Comparison of ENCODE assay signal across 19 mouse cellular contexts in genomic region chr2:53106472-53106871, GRCm38 (mm10).
DNase-seq lines count a peak whose midpoint lies in the region; ATAC-seq and TF ChIP-seq lines count a peak whose summit lies in the region.
"Had no signal": no experiment of that assay in that cellular context is flagged by ENCODE, and none has a peak within 500 bp of the region (broad histone marks: within the 10 kb centered on the region; RNA-seq: fewer than 3 reads in every experiment).

No protein-coding gene starts in this region.

- no peak overlapping the region for H3K9ac ChIP-seq in forebrain, embryonic 15.5 days (replicated peaks)
- H3K9ac ChIP-seq in hindbrain, embryonic 16.5 days (ENCODE audit: low read depth, low read length): no peak overlapping the region
- no peak overlapping the region for H3K9ac ChIP-seq in hindbrain, embryonic 14.5 days
- no peak overlapping the region for H3K9ac ChIP-seq in lung, embryonic 16.5 days (ENCODE audit: low read length)
- no peak overlapping the region for H3K9ac ChIP-seq in forebrain, postnatal 0 days

- H3K27ac ChIP-seq in forebrain, embryonic 15.5 days (replicated peaks): peak overlapping the region; percentile 55
- H3K27ac ChIP-seq in forebrain, embryonic 10.5 days: no peak overlapping the region
- H3K27ac ChIP-seq in hindbrain, embryonic 16.5 days (ENCODE audit: low read depth, low read length): no peak overlapping the region
- no peak overlapping the region for H3K27ac ChIP-seq in hindbrain, embryonic 14.5 days
- H3K27ac ChIP-seq in lung, embryonic 16.5 days (ENCODE audit: low read length): no peak overlapping the region
- H3K27ac ChIP-seq in forebrain, postnatal 0 days (ENCODE audit: low read depth, low read length): 0 out of 2 replicates have a peak overlapping the region, but pooled peaks have one; percentile 36
- H3K27ac ChIP-seq: embryonic facial prominence, embryonic 10.5 days; heart, embryonic 10.5 days had no signal

- peaks cover 40% of the 10 kb centered on the region for H3K36me3 ChIP-seq in forebrain, embryonic 15.5 days
- peaks cover 96% of the 10 kb centered on the region for H3K36me3 ChIP-seq in forebrain, embryonic 10.5 days (replicated peaks)
- peaks cover 12% of the 10 kb centered on the region for H3K36me3 ChIP-seq in hindbrain, embryonic 16.5 days (ENCODE audit: control insufficient read depth, insufficient read depth, low read length)
- peaks cover 89% of the 10 kb centered on the region for H3K36me3 ChIP-seq in hindbrain, embryonic 14.5 days (replicated peaks; ENCODE audit: control insufficient read depth, insufficient read depth)
- H3K36me3 ChIP-seq in lung, embryonic 16.5 days (ENCODE audit: control insufficient read depth, insufficient read depth, low read length): no peaks in the 10 kb centered on the region
- H3K36me3 ChIP-seq in forebrain, postnatal 0 days (ENCODE audit: insufficient read depth): peaks cover 53% of the 10 kb centered on the region

- no peak overlapping the region for H3K4me2 ChIP-seq in forebrain, embryonic 15.5 days (replicated peaks)
- no peak overlapping the region for H3K4me2 ChIP-seq in hindbrain, embryonic 16.5 days (ENCODE audit: low read length)
- no peak overlapping the region for H3K4me2 ChIP-seq in hindbrain, embryonic 14.5 days (replicated peaks)
- H3K4me2 ChIP-seq in lung, embryonic 16.5 days (ENCODE audit: low read depth, low read length): no peak overlapping the region
- H3K4me2 ChIP-seq in forebrain, postnatal 0 days (ENCODE audit: low read depth): no peak overlapping the region

- no peaks in the 10 kb centered on the region for H3K4me1 ChIP-seq in forebrain, embryonic 15.5 days
- no peaks in the 10 kb centered on the region for H3K4me1 ChIP-seq in forebrain, embryonic 10.5 days
- no peaks in the 10 kb centered on the region for H3K4me1 ChIP-seq in hindbrain, embryonic 16.5 days (ENCODE audit: control insufficient read depth, insufficient read depth, low read depth, low read length)
- H3K4me1 ChIP-seq in hindbrain, embryonic 14.5 days (replicated peaks; ENCODE audit: control insufficient read depth, insufficient read depth, low read length): no peaks in the 10 kb centered on the region
- no peaks in the 10 kb centered on the region for H3K4me1 ChIP-seq in lung, embryonic 16.5 days (replicated peaks; ENCODE audit: control insufficient read depth, insufficient read depth, low read length)
- H3K4me1 ChIP-seq in forebrain, postnatal 0 days (ENCODE audit: insufficient read depth): no peaks in the 10 kb centered on the region
- H3K4me1 ChIP-seq: embryonic facial prominence, embryonic 10.5 days; heart, embryonic 10.5 days had no signal

- H3K4me3 ChIP-seq in forebrain, embryonic 15.5 days: no peak overlapping the region
- no peak overlapping the region for H3K4me3 ChIP-seq in forebrain, embryonic 10.5 days
- no peak overlapping the region for H3K4me3 ChIP-seq in hindbrain, embryonic 16.5 days (ENCODE audit: low read length)
- no peak overlapping the region for H3K4me3 ChIP-seq in hindbrain, embryonic 14.5 days (replicated peaks; ENCODE audit: low read length)
- no peak overlapping the region for H3K4me3 ChIP-seq in lung, embryonic 16.5 days (ENCODE audit: low read length)
- H3K4me3 ChIP-seq in forebrain, postnatal 0 days (ENCODE audit: low read depth, low read length): no peak overlapping the region
- H3K4me3 ChIP-seq: embryonic facial prominence, embryonic 10.5 days; heart, embryonic 10.5 days had no signal

- H3K9me3 ChIP-seq in forebrain, embryonic 15.5 days: no peaks in the 10 kb centered on the region
- no peaks in the 10 kb centered on the region for H3K9me3 ChIP-seq in forebrain, embryonic 10.5 days
- no peaks in the 10 kb centered on the region for H3K9me3 ChIP-seq in hindbrain, embryonic 16.5 days (ENCODE audit: control insufficient read depth, low read length)
- no peaks in the 10 kb centered on the region for H3K9me3 ChIP-seq in hindbrain, embryonic 14.5 days (ENCODE audit: control insufficient read depth, low read length)
- no peaks in the 10 kb centered on the region for H3K9me3 ChIP-seq in lung, embryonic 16.5 days (ENCODE audit: control insufficient read depth, low read length)
- no peaks in the 10 kb centered on the region for H3K9me3 ChIP-seq in forebrain, postnatal 0 days (ENCODE audit: low read length)
- H3K9me3 ChIP-seq: embryonic facial prominence, embryonic 10.5 days; heart, embryonic 10.5 days had no signal

- no peak for DNase-seq in forebrain, embryonic 10.5 days (ENCODE audit: extremely low spot score, low spot score)
- no peak for DNase-seq in hindbrain, embryonic 14.5 days (ENCODE audit: low spot score)
- no peak for DNase-seq in lung, postnatal 14 days
- no peak for DNase-seq in forebrain, postnatal 0 days
- DNase-seq: adrenal gland, adult 2 months; adrenal gland, postnatal 25 days; cerebellum, adult 18-20 months; cerebellum, postnatal 10 days; gastrocnemius, postnatal 14 days; heart, postnatal 10 days; heart, postnatal 4 days; kidney, adult 18-20 months had no signal

- no peak for TF ChIP-seq CTCF in forebrain, postnatal 0 days (IDR thresholded peaks at IDR 0.05; ENCODE audit: low read depth)

- H3K27me3 ChIP-seq in forebrain, embryonic 15.5 days: no peaks in the 10 kb centered on the region
- H3K27me3 ChIP-seq in forebrain, embryonic 10.5 days (ENCODE audit: poor library complexity, severe bottlenecking): no peaks in the 10 kb centered on the region
- H3K27me3 ChIP-seq in hindbrain, embryonic 16.5 days (replicated peaks; ENCODE audit: control insufficient read depth, insufficient read depth, low read length): no peaks in the 10 kb centered on the region
- no peaks in the 10 kb centered on the region for H3K27me3 ChIP-seq in hindbrain, embryonic 14.5 days (ENCODE audit: control insufficient read depth, insufficient read depth, low read length)
- H3K27me3 ChIP-seq in lung, embryonic 16.5 days (ENCODE audit: control insufficient read depth, insufficient read depth, low read depth, low read length): no peaks in the 10 kb centered on the region
- H3K27me3 ChIP-seq in forebrain, postnatal 0 days (ENCODE audit: insufficient read depth, low read length): no peaks in the 10 kb centered on the region
- H3K27me3 ChIP-seq: CH12.LX had no signal

- ATAC-seq in forebrain, embryonic 15.5 days (replicated peaks): 0 out of 2 replicates have a peak, but pooled peaks have one; percentile 21
- peak; percentile 22; the same call in 1 of the 2 replicates for ATAC-seq in hindbrain, embryonic 16.5 days
- ATAC-seq in hindbrain, embryonic 14.5 days (ENCODE audit: low FRiP score): no peak
- peak; percentile 59; the same call in 1 of the 2 replicates for ATAC-seq in lung, embryonic 16.5 days (ENCODE audit: low read depth)
- ATAC-seq in forebrain, postnatal 0 days: peak; percentile 66
- ATAC-seq: inflammation-experienced regulatory T-cells, adult 6 months had no signal

- WGBS in forebrain, embryonic 15.5 days: 74% methylated on average over 8 of the region's 8 CpGs
- WGBS in forebrain, embryonic 10.5 days: 93% methylated on average over 8 of the region's 8 CpGs
- WGBS in hindbrain, embryonic 16.5 days: 88% methylated on average over 8 of the region's 8 CpGs
- WGBS in hindbrain, embryonic 14.5 days: 92% methylated on average over 8 of the region's 8 CpGs
- 72% methylated on average over 8 of the region's 8 CpGs for WGBS in lung, embryonic 16.5 days
- 73% methylated on average over 8 of the region's 8 CpGs for WGBS in forebrain, postnatal 0 days

Comparison
In these comparisons a context has a peak if more than half of its experiments do, and no peak if none do; other contexts are left out.
1. H3K27ac ChIP-seq: peak in forebrain, embryonic 15.5 days (single experiment) and forebrain, postnatal 0 days (single experiment); none in forebrain, embryonic 10.5 days (single experiment), hindbrain, embryonic 16.5 days (single experiment), hindbrain, embryonic 14.5 days (single experiment) and lung, embryonic 16.5 days (single experiment).